Comparison of ENCODE assay signal across 13 mouse cellular contexts in the genomic region with DNA sequence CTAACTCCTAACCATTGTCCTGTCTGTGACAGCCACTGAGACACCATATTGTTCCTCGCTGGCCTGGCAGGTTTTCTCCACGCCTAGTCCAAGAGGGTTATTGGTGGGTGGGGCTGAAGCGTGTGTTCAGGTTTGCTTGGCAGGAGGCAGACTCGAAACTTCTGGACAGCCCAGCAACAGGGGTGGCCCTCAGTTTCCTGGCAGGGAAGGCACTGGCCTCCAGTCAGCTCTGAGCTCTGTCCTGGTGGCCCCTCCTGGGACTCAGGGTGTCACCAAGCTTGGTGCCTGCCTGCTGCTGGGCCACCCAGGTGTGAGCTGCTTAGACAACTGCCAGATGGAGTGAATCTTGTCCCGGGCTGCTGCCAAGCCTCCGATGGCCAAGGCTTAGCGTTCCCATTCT. TPM values are rescaled to one million over a fixed set of nuclear protein-coding genes. Genes with fewer than 3 reads are reported as not detected.
DNase-seq lines count a peak whose midpoint lies in the region; ATAC-seq and TF ChIP-seq lines count a peak whose summit lies in the region.
"Had no signal": no experiment of that assay in that cellular context is flagged by ENCODE, and none has a peak within 500 bp of the region (broad histone marks: within the 10 kb centered on the region; RNA-seq: fewer than 3 reads in every experiment).

No protein-coding gene starts in this region.

- peaks cover 18% of the 10 kb centered on the region for H3K36me3 ChIP-seq in hindbrain, embryonic 15.5 days
- H3K36me3 ChIP-seq in hindbrain, embryonic 14.5 days (replicated peaks; ENCODE audit: control insufficient read depth, insufficient read depth): peaks cover 36% of the 10 kb centered on the region
- H3K36me3 ChIP-seq in stomach, embryonic 14.5 days (ENCODE audit: control insufficient read depth, insufficient read depth, low read length): peaks cover 44% of the 10 kb centered on the region
- H3K36me3 ChIP-seq in stomach, postnatal 0 days (ENCODE audit: control insufficient read depth, insufficient read depth, low read length): peaks cover 34% of the 10 kb centered on the region
- peaks cover 24% of the 10 kb centered on the region for H3K36me3 ChIP-seq in stomach, embryonic 16.5 days (ENCODE audit: control insufficient read depth, insufficient read depth, low read length)

- no peak overlapping the region for H3K4me2 ChIP-seq in hindbrain, embryonic 15.5 days
- no peak overlapping the region for H3K4me2 ChIP-seq in hindbrain, embryonic 14.5 days (replicated peaks)
- no peak overlapping the region for H3K4me2 ChIP-seq in stomach, embryonic 14.5 days (replicated peaks; ENCODE audit: low read depth, low read length)
- H3K4me2 ChIP-seq in stomach, postnatal 0 days (replicated peaks; ENCODE audit: low read depth): no peak overlapping the region
- no peak overlapping the region for H3K4me2 ChIP-seq in stomach, embryonic 16.5 days (ENCODE audit: low read depth, low read length)
- H3K4me2 ChIP-seq: liver, embryonic 12.5 days had no signal

- no peak for TF ChIP-seq EP300 in stomach, postnatal 0 days (optimal IDR thresholded peaks at IDR 0.05)

- H3K27me3 ChIP-seq in hindbrain, embryonic 15.5 days: no peaks in the 10 kb centered on the region
- no peaks in the 10 kb centered on the region for H3K27me3 ChIP-seq in hindbrain, embryonic 14.5 days (ENCODE audit: control insufficient read depth, insufficient read depth, low read length)
- no peaks in the 10 kb centered on the region for H3K27me3 ChIP-seq in stomach, embryonic 14.5 days (ENCODE audit: control insufficient read depth, insufficient read depth, low read length)
- H3K27me3 ChIP-seq in stomach, postnatal 0 days (ENCODE audit: control insufficient read depth, insufficient read depth, low read length): no peaks in the 10 kb centered on the region
- H3K27me3 ChIP-seq in stomach, embryonic 16.5 days (ENCODE audit: control insufficient read depth, insufficient read depth, low read length): no peaks in the 10 kb centered on the region
- H3K27me3 ChIP-seq: liver, embryonic 12.5 days had no signal

- WGBS in hindbrain, embryonic 15.5 days: 59% methylated on average over 7 of the region's 7 CpGs
- WGBS in hindbrain, embryonic 14.5 days: 79% methylated on average over 7 of the region's 7 CpGs
- 62% methylated on average over 7 of the region's 7 CpGs for WGBS in stomach, embryonic 14.5 days
- WGBS in stomach, postnatal 0 days: 48% methylated on average over 7 of the region's 7 CpGs
- WGBS in stomach, embryonic 16.5 days: 55% methylated on average over 7 of the region's 7 CpGs

- 0 out of 2 replicates have a peak, but pooled peaks have one; percentile 28 for ATAC-seq in hindbrain, embryonic 15.5 days (ENCODE audit: low FRiP score, low read depth)
- ATAC-seq in hindbrain, embryonic 14.5 days (ENCODE audit: low FRiP score): no peak
- ATAC-seq in stomach, embryonic 14.5 days (ENCODE audit: insufficient number of reproducible peaks, insufficient read depth, low FRiP score, low read depth): peak; percentile 37; the same call in 1 of the 2 replicates
- ATAC-seq in stomach, postnatal 0 days (ENCODE audit: low FRiP score, low TSS enrichment): no peak; the same call in 1 of the 2 replicates
- peak; percentile 41; the same call in 1 of the 2 replicates for ATAC-seq in stomach, embryonic 16.5 days (ENCODE audit: insufficient read depth, low FRiP score)
- ATAC-seq in erythroid progenitor cell, adult 5-6 weeks (replicated peaks; ENCODE audit: low FRiP score, poor library complexity, severe bottlenecking): no peak
- ATAC-seq: forebrain, postnatal 0 days; liver, embryonic 12.5 days had no signal

- DNase-seq in cerebellum, adult 11-12 months: peak; percentile 66
- DNase-seq in cerebellum, adult 11 months: no peak
- no peak for DNase-seq in hindbrain, embryonic 14.5 days (ENCODE audit: low spot score)
- DNase-seq in stomach, postnatal 0 days (ENCODE audit: low spot score): no peak
- DNase-seq: adrenal gland, adult 2 months; forebrain, postnatal 0 days; kidney, adult 8-10 months had no signal

- H3K4me1 ChIP-seq in hindbrain, embryonic 15.5 days (replicated peaks): peaks cover 10% of the 10 kb centered on the region; the same call in 1 of the 2 replicates
- peaks cover 6% of the 10 kb centered on the region; the same call in 1 of the 2 replicates for H3K4me1 ChIP-seq in hindbrain, embryonic 14.5 days (replicated peaks; ENCODE audit: control insufficient read depth, insufficient read depth, low read length)
- H3K4me1 ChIP-seq in stomach, embryonic 14.5 days (ENCODE audit: control insufficient read depth, insufficient read depth, low read length): 0 out of 2 replicates have a peak, but pooled peaks cover 8% of the 10 kb centered on the region
- no peaks in the 10 kb centered on the region for H3K4me1 ChIP-seq in stomach, postnatal 0 days (replicated peaks; ENCODE audit: control insufficient read depth, insufficient read depth)
- 0 out of 2 replicates have a peak, but pooled peaks cover 6% of the 10 kb centered on the region for H3K4me1 ChIP-seq in stomach, embryonic 16.5 days (ENCODE audit: control insufficient read depth, insufficient read depth, low read length)
- H3K4me1 ChIP-seq: liver, embryonic 12.5 days had no signal

- no peak overlapping the region for H3K9ac ChIP-seq in hindbrain, embryonic 15.5 days
- no peak overlapping the region for H3K9ac ChIP-seq in hindbrain, embryonic 14.5 days
- H3K9ac ChIP-seq in stomach, embryonic 14.5 days (replicated peaks; ENCODE audit: low read depth, low read length): no peak overlapping the region
- no peak overlapping the region for H3K9ac ChIP-seq in stomach, postnatal 0 days (ENCODE audit: low read length)
- no peak overlapping the region for H3K9ac ChIP-seq in stomach, embryonic 16.5 days (ENCODE audit: low read length)
- H3K9ac ChIP-seq: forebrain, postnatal 0 days; liver, embryonic 12.5 days had no signal

- no peak for TF ChIP-seq CTCF in stomach, postnatal 0 days (IDR thresholded peaks at IDR 0.05; ENCODE audit: low read depth)

- H3K4me3 ChIP-seq in hindbrain, embryonic 15.5 days: no peak overlapping the region
- H3K4me3 ChIP-seq in hindbrain, embryonic 14.5 days (replicated peaks; ENCODE audit: low read length): no peak overlapping the region
- H3K4me3 ChIP-seq in stomach, embryonic 14.5 days (ENCODE audit: low read depth, low read length): no peak overlapping the region
- H3K4me3 ChIP-seq in stomach, postnatal 0 days (ENCODE audit: low read depth, low read length): no peak overlapping the region
- no peak overlapping the region for H3K4me3 ChIP-seq in stomach, embryonic 16.5 days (replicated peaks; ENCODE audit: low read length)
- H3K4me3 ChIP-seq: liver, embryonic 12.5 days had no signal

- H3K9me3 ChIP-seq in hindbrain, embryonic 15.5 days: no peaks in the 10 kb centered on the region
- 0 out of 2 replicates have a peak, but pooled peaks cover 6% of the 10 kb centered on the region for H3K9me3 ChIP-seq in hindbrain, embryonic 14.5 days (ENCODE audit: control insufficient read depth, low read length)
- H3K9me3 ChIP-seq in stomach, embryonic 14.5 days (ENCODE audit: control insufficient read depth, low read depth, low read length): no peaks in the 10 kb centered on the region; the same call in 1 of the 2 replicates
- no peaks in the 10 kb centered on the region for H3K9me3 ChIP-seq in stomach, postnatal 0 days (ENCODE audit: control insufficient read depth, low read length)
- H3K9me3 ChIP-seq in stomach, embryonic 16.5 days (replicated peaks; ENCODE audit: control insufficient read depth, low read length): 0 out of 2 replicates have a peak, but pooled peaks cover 3% of the 10 kb centered on the region
- H3K9me3 ChIP-seq: liver, embryonic 12.5 days had no signal

- no peak overlapping the region for H3K27ac ChIP-seq in hindbrain, embryonic 15.5 days (replicated peaks)
- H3K27ac ChIP-seq in hindbrain, embryonic 14.5 days: no peak overlapping the region
- no peak overlapping the region for H3K27ac ChIP-seq in stomach, embryonic 14.5 days (ENCODE audit: low read length)
- no peak overlapping the region for H3K27ac ChIP-seq in stomach, postnatal 0 days (replicated peaks)
- H3K27ac ChIP-seq in stomach, embryonic 16.5 days (ENCODE audit: low read length): 0 out of 2 replicates have a peak overlapping the region, but pooled peaks have one; percentile 12
- H3K27ac ChIP-seq: liver, embryonic 12.5 days; macrophage had no signal

RNA-seq across cellular contexts. Expression of a gene that starts 56.4 kb away (rescaled TPM):
- 15.8 and 19.4 TPM in 2 replicates for polyA plus RNA-seq in hindbrain, embryonic 15.5 days (2015; fragmentation: Nextera tagmentation; extraction: Ambion mirVana)
- polyA plus RNA-seq in hindbrain, embryonic 14.5 days (2014; fragmentation: Nextera tagmentation; extraction: Ambion mirVana): 10.1 and 11.8 TPM in 2 replicates
- polyA plus RNA-seq in stomach, embryonic 14.5 days (2014; fragmentation: Nextera tagmentation; extraction: Ambion mirVana): 19.5 and 20.2 TPM in 2 replicates
- 5.9 and 6.1 TPM in 2 replicates for polyA plus RNA-seq in stomach, postnatal 0 days (2015; fragmentation: Nextera tagmentation; extraction: Ambion mirVana)
- polyA plus RNA-seq in stomach, embryonic 16.5 days (2015; fragmentation: Nextera tagmentation; extraction: Ambion mirVana): 16.9 and 17.9 TPM in 2 replicates
- total RNA-seq in erythroid progenitor cell, adult 5-6 weeks (2015; ENCODE audit: low replicate concordance): not detected in 2 replicates
- not detected in 2 replicates for total RNA-seq in erythroid progenitor cell, adult 5-6 weeks (2017; ENCODE audit: low replicate concordance)

Comparison
In these comparisons a context has a peak if more than half of its experiments do, and no peak if none do; other contexts are left out.
1. ATAC-seq: peak in hindbrain, embryonic 15.5 days (single experiment), stomach, embryonic 14.5 days (single experiment) and stomach, embryonic 16.5 days (single experiment); none in hindbrain, embryonic 14.5 days (single experiment), stomach, postnatal 0 days (single experiment) and erythroid progenitor cell, adult 5-6 weeks (single experiment).